ENCODE assay signal across 14 mouse cellular contexts in the genomic region with DNA sequence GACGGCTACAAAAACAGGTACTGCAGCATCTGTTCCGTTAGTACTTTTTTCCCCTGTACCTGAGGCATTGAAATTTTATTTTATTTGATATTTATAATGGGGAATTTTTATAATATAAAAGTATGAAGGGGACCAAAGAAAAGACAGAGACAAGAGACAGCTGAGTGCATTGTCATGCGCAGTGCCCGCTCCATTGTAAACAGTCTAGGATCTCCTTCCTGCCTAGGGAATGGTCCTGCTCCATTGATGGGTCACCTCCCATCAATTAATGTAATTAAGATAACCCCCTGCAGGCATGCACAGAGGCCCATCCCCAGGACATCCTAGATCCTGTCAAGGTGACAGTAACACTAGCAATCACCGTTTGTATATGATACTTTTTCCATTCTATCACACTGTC.
"Had no signal": no experiment of that assay in that cellular context is flagged by ENCODE, and none has a peak within 500 bp of the region (broad histone marks: within the 10 kb centered on the region; RNA-seq: fewer than 3 reads in every experiment).

No protein-coding gene starts in this region.

- H3K9ac ChIP-seq: limb, embryonic 12.5 days; limb, embryonic 15.5 days; liver, embryonic 14.5 days; liver, postnatal 0 days; lung, embryonic 14.5 days; midbrain, embryonic 13.5 days had no signal

- H3K27me3 ChIP-seq: limb, embryonic 15.5 days; midbrain, embryonic 13.5 days had no signal

- H3K9me3 ChIP-seq: limb, embryonic 12.5 days; limb, embryonic 15.5 days; midbrain, embryonic 13.5 days had no signal

- ATAC-seq: liver, postnatal 0 days; lung, postnatal 0 days; midbrain, embryonic 13.5 days had no signal

- DNase-seq: kidney, postnatal 25 days; left cerebral cortex, postnatal 4 days; liver, postnatal 0 days; lung, embryonic 14.5 days; thymus, adult 18-20 months; thymus, postnatal 36 days had no signal

- H3K4me1 ChIP-seq: midbrain, embryonic 13.5 days had no signal

- H3K27ac ChIP-seq: kidney, postnatal 0 days; limb, embryonic 12.5 days; limb, embryonic 15.5 days; liver, embryonic 14.5 days; macrophage; midbrain, embryonic 13.5 days had no signal

- H3K4me2 ChIP-seq: limb, embryonic 12.5 days; limb, embryonic 15.5 days; liver, embryonic 11.5 days; lung, embryonic 14.5 days; midbrain, embryonic 13.5 days had no signal

- H3K36me3 ChIP-seq: limb, embryonic 12.5 days; limb, embryonic 15.5 days; midbrain, embryonic 13.5 days had no signal

- H3K4me3 ChIP-seq: limb, embryonic 12.5 days; limb, embryonic 15.5 days; midbrain, embryonic 13.5 days had no signal
